Mouse (Mus musculus): Measurements from ENCODE around the gene Prune1. TPM values are rescaled to one million over a fixed set of nuclear protein-coding genes. Genes with fewer than 3 reads are reported as not detected.

Prune1 gene
- polyA plus RNA-seq, 1 experiment from 2014 or later, result 10.1 TPM

GRCm38 (mm10) chr3:95319701-95320625 is 38.1 kb upstream of the Prune1 start:
- no peak overlapping the region for H3K4me3 ChIP-seq (ENCODE audit: low read depth, low read length)
- H3K4me2 ChIP-seq (replicated peaks; ENCODE audit: low read depth), result no peak overlapping the region
- DNase-seq (ENCODE audit: low spot score) (no peak), ATAC-seq (ENCODE audit: low FRiP score, low TSS enrichment) (no peak)
- TF ChIP-seq CTCF (IDR thresholded peaks at IDR 0.05; ENCODE audit: low read depth) (no peak), EP300 (optimal IDR thresholded peaks at IDR 0.05) (no peak)
- H3K9me3 ChIP-seq (ENCODE audit: control insufficient read depth, low read length), result no peaks in the 10 kb centered on the region
- H3K4me1 ChIP-seq (replicated peaks; ENCODE audit: control insufficient read depth, insufficient read depth), result peaks cover 12% of the 10 kb centered on the region; the same call in 1 of the 2 replicates
- no peaks in the 10 kb centered on the region for H3K27me3 ChIP-seq (ENCODE audit: control insufficient read depth, insufficient read depth, low read length)
- no peak overlapping the region for H3K27ac ChIP-seq (replicated peaks)
- peaks cover 20% of the 10 kb centered on the region for H3K36me3 ChIP-seq (ENCODE audit: control insufficient read depth, insufficient read depth, low read length)
- no peak overlapping the region for H3K9ac ChIP-seq (ENCODE audit: low read length)
- 70% methylated on average over 12 of the region's 12 CpGs for whole genome bisulfite sequencing

DNA sequence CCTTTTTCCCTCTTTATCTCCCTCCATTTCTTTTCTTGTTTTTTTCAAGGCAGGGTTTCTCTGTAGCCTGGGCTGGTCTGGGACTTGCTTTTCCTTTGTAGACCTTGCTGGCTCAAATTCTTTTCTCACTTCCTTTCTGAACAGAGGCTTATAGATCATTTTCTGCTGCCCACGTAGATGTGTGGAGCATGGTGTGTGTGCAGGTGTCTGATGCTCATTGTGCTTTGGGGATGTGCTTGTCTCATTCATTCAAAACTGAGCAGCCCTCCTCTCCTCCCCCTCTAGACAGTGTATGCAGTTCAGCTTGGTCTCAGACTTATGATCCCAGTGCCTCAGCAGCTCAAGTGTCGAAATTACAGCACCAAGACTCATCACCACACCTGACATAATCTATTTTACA is 37.2 kb upstream of the Prune1 start:
- no peak overlapping the region for H3K4me2 ChIP-seq (replicated peaks; ENCODE audit: low read depth)
- H3K4me1 ChIP-seq (replicated peaks; ENCODE audit: control insufficient read depth, insufficient read depth), result peaks cover 12% of the 10 kb centered on the region; the same call in 1 of the 2 replicates
- no peak for ATAC-seq (ENCODE audit: low FRiP score, low TSS enrichment)
- H3K9ac ChIP-seq (ENCODE audit: low read length), result no peak overlapping the region
- 46% methylated on average over 2 of the region's 2 CpGs for WGBS
- H3K27ac ChIP-seq (replicated peaks), result no peak overlapping the region
- TF ChIP-seq CTCF (IDR thresholded peaks at IDR 0.05; ENCODE audit: low read depth) (no peak), EP300 (optimal IDR thresholded peaks at IDR 0.05) (no peak)
- no peak for DNase-seq (ENCODE audit: low spot score)
- H3K36me3 ChIP-seq (ENCODE audit: control insufficient read depth, insufficient read depth, low read length), result peaks cover 18% of the 10 kb centered on the region
- H3K27me3 ChIP-seq (ENCODE audit: control insufficient read depth, insufficient read depth, low read length), result no peaks in the 10 kb centered on the region
- no peak overlapping the region for H3K4me3 ChIP-seq (ENCODE audit: low read depth, low read length)
- no peaks in the 10 kb centered on the region for H3K9me3 ChIP-seq (ENCODE audit: control insufficient read depth, low read length)

GRCm38 (mm10) chr3:95318548-95318947 is 36.7 kb upstream of the Prune1 start:
- 36% methylated on average over 6 of the region's 6 CpGs for WGBS
- H3K4me2 ChIP-seq (replicated peaks; ENCODE audit: low read depth), result no peak overlapping the region
- peak; percentile 78 for DNase-seq (ENCODE audit: low spot score)

GRCm38 (mm10) chr3:95317414-95318080 is 35.7 kb upstream of the Prune1 start:
- Histone ChIP-seq H3K27me3 (ENCODE audit: control insufficient read depth, insufficient read depth, low read length) (no peaks in the 10 kb centered on the region), H3K9ac (ENCODE audit: low read length) (no peak overlapping the region; the same call in 1 of the 2 replicates), H3K9me3 (ENCODE audit: control insufficient read depth, low read length) (no peaks in the 10 kb centered on the region), H3K4me1 (replicated peaks; ENCODE audit: control insufficient read depth, insufficient read depth) (peaks cover 12% of the 10 kb centered on the region; the same call in 1 of the 2 replicates), H3K27ac (replicated peaks) (peak overlapping the region; percentile 37), H3K36me3 (ENCODE audit: control insufficient read depth, insufficient read depth, low read length) (peaks cover 14% of the 10 kb centered on the region), H3K4me3 (ENCODE audit: low read depth, low read length) (no peak overlapping the region), H3K4me2 (replicated peaks; ENCODE audit: low read depth) (peak overlapping the region; percentile 11; the same call in 1 of the 2 replicates)
- peak; percentile 30; the same call in 1 of the 2 replicates for ATAC-seq (ENCODE audit: low FRiP score, low TSS enrichment)
- peak; percentile 76 for DNase-seq (ENCODE audit: low spot score)
- 15% methylated on average over 12 of the region's 12 CpGs for WGBS
- TF ChIP-seq EP300 (optimal IDR thresholded peaks at IDR 0.05) (no peak), CTCF (IDR thresholded peaks at IDR 0.05; ENCODE audit: low read depth) (peak; percentile 76)

More at GRCm38 (mm10) chr3:95318548-95318947, 36.7 kb upstream of the Prune1 start:
- H3K36me3 ChIP-seq (ENCODE audit: control insufficient read depth, insufficient read depth, low read length), result peaks cover 14% of the 10 kb centered on the region
- H3K27ac ChIP-seq (replicated peaks), result no peak overlapping the region
- TF ChIP-seq EP300 (optimal IDR thresholded peaks at IDR 0.05), result no peak
- no peak for TF ChIP-seq CTCF (IDR thresholded peaks at IDR 0.05; ENCODE audit: low read depth)
- ATAC-seq (ENCODE audit: low FRiP score, low TSS enrichment), result peak; percentile 44
- H3K4me1 ChIP-seq (replicated peaks; ENCODE audit: control insufficient read depth, insufficient read depth), result peaks cover 12% of the 10 kb centered on the region; the same call in 1 of the 2 replicates
- H3K27me3 ChIP-seq (ENCODE audit: control insufficient read depth, insufficient read depth, low read length), result no peaks in the 10 kb centered on the region
- no peak overlapping the region for H3K4me3 ChIP-seq (ENCODE audit: low read depth, low read length)
- no peaks in the 10 kb centered on the region for H3K9me3 ChIP-seq (ENCODE audit: control insufficient read depth, low read length)
- no peak overlapping the region for H3K9ac ChIP-seq (ENCODE audit: low read length)

- Histone ChIP-seq H3K27ac (replicated peaks) (peak overlapping the region; percentile 94), H3K9me3 (ENCODE audit: control insufficient read depth, low read length) (no peaks in the 10 kb centered on the region), H3K9ac (ENCODE audit: low read length) (peak overlapping the region; percentile 97), H3K4me1 (replicated peaks; ENCODE audit: control insufficient read depth, insufficient read depth) (peaks cover 12% of the 10 kb centered on the region; the same call in 1 of the 2 replicates), H3K36me3 (ENCODE audit: control insufficient read depth, insufficient read depth, low read length) (peaks cover under 1% of the 10 kb centered on the region; the same call in 1 of the 2 replicates), H3K27me3 (ENCODE audit: control insufficient read depth, insufficient read depth, low read length) (no peaks in the 10 kb centered on the region), H3K4me2 (replicated peaks; ENCODE audit: low read depth) (peak overlapping the region; percentile 75), H3K4me3 (ENCODE audit: low read depth, low read length) (peak overlapping the region; percentile 95)
- DNase-seq (ENCODE audit: low spot score) (no peak), ATAC-seq (ENCODE audit: low FRiP score, low TSS enrichment) (no peak)
- no peak for TF ChIP-seq CTCF (IDR thresholded peaks at IDR 0.05; ENCODE audit: low read depth)
- no peak for TF ChIP-seq EP300 (optimal IDR thresholded peaks at IDR 0.05)
- WGBS, result 11% methylated on average over 9 of the region's 9 CpGs
Measured at GRCm38 (mm10) chr3:95315844-95316550, 34.1 kb upstream of the Prune1 start.
